Mouse (Mus musculus) heart, postnatal 4 days (tissue): ENCODE data around the gene Cept1. TPM values are rescaled to one million over a fixed set of nuclear protein-coding genes. Genes with fewer than 3 reads are reported as not detected.
"Not testable (repeated sequence)": the region's sequence is repeated elsewhere in the genome, so short reads cannot be mapped to it uniquely, and the experiment has no call there.

Source experiments
- DNase-seq: peaks from one replicate; pipeline ENCODE4 v3.0.0; 2021
- total RNA-seq, 2 experiments: library from RNA; stranded (reverse); gene quantifications; 2 replicates each; pipeline ENCODE4 v1.2.3; 2021

Gene Cept1
- total RNA-seq = 10 to 100 TPM; 17.0 to 17.1 TPM

DNA sequence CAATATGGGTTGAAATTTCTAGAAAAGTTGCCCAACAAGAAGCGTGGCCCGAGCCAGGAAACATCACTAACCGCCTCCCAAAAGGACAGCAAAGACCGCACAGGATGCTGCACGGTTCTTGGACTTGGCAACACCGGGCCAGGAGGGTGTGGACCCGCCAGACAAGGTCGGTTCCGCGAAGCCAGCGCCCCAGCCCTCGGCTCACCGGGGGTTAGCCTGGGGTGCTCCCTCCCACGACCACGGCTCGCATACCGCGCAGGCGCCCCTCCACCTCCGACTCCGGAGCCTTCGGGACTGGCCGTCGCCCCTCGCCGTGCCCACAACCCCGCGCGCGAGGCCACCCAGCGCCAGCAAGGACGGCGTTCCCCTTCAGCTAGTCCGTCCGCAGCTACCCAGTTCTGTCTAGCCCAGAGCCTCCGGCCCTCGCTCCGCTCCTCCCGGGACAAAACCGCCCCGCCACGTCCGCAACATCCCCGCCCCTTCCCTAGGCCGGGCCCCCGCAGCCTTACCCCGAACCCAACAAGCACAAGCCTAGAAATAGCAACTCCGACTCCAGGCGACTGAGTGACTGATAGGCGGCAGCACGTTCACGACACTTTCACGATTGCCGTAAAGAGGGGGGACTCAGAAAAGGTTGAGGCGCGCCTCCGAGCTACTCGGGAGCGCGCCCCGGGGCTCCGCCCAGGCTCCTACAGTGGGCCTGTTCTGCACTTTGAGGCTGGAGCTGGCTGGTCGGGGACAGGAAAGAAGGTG lies at the start of gene Cept1, which contains the start of gene Dram2:
TSS of gene Cept1 (minus strand) at position 632 of the 753 bp plus-strand sequence.
TSS of gene Dram2 (plus strand) at position 628 of the 753 bp plus-strand sequence.
- DNase-seq = peak; percentile 93

DNA sequence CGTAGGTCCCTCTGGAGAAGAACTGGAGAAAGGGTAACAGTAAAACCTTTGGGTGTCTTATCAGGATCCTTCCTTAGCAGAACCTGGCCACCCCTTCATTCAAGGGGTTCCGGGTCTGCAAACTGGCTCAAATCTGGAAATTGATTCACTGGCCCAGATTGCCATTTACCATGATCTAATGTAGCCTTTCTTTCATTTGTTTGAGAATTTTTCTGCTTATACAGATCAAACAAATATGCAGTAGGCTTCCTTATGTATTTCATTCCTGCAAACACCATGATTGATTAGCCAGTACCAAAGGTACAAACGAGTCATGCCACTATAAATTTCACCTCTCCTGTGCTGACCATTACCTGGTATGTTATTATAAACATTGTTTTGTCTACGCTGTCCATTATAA lies 46.0 kb upstream of the Cept1 start:
- not testable (repeated sequence) for DNase-seq

DNA sequence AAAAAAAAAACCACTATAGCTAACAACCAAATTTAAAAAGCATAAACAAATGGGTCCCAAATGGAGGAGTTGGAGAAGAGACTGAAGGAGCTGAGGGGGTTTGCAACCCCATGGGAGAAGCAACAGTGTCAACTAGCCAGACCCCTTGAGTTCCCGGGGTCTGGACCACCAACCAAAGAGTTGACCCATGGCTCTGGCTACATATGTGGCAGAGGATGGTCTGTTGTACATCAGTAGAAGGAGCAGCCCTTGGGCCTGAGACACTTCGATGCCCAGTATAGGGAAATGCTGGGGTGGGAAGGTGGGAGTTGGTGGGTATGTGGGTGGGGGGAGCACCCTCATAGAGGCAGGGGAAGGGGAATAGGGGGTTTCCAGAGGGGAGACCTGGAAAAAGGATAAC lies 31.7 kb upstream of the Cept1 start:
- DNase-seq = no peak

DNA sequence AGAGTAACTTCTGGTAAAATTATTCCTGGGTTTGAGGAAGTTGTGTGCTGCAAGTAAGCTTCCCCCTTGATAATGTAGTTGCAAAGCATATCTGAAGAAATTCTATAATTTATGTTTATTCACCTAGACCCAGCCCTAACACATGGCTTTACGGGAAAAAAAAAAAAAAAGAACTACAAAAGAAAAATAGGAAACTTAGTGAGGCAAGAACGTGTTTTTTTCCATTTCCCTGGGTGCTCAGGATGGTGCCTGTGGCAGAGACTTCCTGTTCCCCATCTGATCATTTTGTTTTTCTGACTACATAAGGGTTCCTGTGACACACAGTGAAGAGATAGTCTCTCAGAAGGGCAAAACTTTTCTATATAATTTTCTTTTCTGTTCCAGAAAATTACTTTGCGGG lies 25.6 kb upstream of the Cept1 start:
- no peak for DNase-seq

DNA sequence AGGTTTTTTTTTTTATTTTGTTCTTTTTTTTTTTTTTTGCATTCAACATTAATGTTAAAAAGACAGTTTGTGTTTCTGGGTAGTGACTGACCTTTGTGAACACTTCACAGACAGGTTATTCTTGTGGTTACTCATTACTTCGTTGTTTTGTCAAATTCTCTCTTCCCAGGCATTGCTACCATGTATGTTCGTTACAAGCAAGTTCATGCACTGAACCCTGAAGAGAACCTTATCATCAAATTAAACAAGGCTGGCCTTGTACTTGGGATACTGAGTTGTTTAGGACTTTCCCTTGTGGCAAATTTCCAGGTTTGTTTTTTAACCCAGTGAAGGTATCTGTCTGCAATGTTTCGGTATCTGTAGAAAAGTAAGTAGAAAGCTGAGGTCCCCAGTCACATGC lies 18.3 kb upstream of the Cept1 start:
- no peak for DNase-seq

DNA sequence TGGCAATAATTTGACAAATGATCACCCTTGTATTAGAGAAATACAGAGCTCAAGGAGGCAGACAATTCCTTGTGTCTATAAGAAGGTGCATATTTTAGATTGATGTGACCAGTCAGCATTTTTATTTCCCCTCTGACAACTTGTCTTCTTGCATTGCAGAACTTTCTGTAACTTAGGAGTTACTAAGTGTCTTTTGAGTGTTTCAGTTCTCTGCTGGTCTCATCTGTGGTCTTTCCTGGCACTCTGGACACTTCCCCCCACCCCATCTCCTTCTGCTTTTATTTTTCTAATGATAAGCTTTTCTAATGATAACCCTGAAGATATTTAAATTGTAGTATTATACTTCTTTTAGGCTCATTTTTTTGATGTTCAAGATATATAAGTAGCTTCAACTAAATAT lies 10.7 kb upstream of the Cept1 start:
- DNase-seq = no peak

DNA sequence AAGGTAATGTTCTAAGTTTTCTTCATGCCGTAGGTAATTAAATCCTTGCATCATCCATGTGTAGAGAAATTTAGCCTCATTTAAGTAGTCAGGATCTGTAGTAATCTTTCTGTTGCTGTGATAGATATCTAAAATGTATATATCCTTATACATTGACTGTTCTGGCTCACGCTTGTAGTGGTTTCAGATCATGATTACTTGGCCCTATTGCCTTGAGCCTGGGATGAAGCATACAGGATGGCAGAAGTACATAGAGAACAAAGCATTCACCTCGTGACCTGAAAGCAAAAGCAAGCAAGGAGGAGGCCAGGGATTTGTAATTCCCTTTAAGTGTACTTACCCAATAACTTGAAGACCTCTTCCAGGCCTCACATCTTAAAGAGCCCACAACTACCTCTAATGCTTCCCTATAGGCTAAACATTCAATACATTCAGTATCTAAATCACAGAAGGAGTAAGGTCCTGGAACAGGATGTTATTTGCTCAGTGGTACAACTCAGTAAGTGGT lies 8.2 kb upstream of the Cept1 start:
- no peak for DNase-seq

DNA sequence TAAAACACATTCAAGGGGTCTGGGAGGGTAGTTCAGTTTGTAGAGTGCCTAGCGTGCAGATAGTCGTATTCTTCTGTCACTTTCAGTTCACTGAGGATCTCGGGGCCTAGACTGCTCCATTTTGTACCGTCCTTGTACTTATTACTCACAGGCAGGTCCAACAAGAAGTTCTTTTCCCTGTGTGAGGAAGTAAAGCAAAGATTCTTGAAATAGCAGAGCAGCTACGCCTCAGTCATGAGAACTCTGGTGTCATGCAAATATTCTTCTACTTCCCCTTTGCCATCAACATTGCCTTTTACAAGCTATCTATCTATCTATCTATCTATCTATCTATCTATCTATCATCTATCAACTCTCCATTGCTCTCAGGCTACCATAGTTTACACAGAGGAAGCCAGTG lies 5.8 kb upstream of the Cept1 start:
- no peak for DNase-seq

DNA sequence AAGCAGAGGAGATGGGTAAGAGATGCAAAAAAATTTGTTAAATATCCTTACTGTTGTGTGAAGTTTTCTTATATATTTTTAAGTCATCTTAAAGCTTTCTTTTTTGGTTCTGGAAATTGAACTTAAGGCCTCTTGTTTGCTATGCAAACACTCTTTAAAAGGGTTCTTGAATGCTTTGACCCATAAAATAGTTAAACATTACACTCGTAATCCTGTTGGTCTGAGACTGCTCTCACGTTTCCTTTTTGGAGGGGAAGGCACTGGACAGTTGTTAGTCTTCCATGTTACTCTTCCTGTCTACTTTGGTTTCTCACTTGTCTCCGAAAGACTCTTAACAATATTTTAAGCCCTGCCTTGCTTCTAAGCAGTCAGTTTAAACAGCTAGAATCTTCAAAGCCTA lies 1.4 kb upstream of the Cept1 start:
- DNase-seq = no peak

DNA sequence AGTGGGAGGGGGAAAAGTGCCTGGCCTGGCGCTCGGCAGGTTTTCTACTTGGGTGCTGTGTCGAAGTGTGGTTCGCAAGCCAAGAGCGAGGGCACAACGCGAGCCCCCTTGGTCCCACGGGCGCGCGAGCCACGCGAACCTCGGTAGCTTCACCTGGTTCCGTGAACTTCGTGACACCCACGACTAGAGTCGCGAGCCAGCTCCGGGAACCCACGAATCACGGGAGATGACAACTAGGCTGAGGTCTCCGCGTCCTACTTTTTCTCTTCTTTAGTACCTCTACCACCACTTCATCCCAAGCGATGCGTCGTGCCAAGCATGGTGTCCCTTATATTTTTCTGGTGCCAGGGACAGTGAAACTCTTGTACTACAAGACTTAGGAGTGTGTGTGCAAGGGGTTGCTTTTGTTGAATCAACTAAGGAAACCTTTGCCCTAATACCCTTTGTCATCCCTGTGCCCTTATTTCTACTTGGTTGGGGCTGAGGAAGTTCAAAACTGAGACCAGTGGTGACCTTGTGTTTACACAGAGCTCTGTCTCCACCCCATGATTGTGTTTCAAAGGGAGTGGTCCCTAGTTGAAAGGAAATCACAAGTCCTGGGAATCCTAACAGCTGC lies 430 bp upstream of the Cept1 start:
- peak; percentile 32 for DNase-seq

DNA sequence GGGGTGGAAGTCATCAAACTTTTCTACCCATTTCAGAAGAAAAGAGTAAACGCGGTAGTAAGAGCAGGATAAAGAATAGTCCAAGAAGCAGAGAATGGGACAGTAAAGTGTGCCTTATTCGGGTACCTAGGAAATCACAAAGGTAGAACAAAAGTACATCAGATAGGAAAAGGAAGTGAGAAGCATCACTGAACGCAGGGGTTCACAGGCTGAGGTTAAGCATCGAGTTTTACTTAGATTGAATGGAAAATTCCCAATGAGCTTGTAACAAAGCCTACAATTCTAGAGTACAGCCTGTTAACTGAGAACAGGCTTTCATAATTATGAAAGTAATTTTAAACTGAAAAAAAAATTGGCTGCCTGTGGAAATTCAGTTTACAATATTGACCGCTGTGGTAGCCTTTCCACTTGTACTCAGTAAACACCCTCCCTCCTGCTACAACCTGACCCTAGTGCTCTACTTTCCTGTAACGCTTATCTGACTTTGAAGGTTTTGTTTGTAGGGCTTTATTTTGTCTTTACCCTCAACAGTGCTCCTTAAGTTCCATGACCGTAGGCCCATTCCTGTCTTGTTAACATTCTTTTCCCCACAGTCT lies 2.8 kb downstream of the Cept1 start:
- no peak for DNase-seq

DNA sequence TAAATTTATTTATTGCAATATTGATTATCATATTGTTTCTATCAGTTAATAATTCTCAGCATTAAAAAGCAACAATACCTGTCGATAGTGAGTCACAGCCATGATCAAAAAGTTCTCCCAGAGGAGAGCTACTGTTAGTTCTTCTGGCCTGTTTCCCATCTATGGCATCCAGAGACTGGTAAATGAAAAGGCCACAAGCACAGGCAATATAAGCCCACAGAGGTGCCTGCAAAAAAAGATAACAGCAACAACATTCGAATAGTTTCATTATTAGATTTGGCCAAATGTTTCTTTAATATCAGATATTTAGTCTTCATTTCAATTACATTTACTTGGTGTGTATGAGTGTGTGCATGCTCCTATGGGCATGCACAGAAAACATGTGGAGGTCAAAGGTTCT lies 14.3 kb downstream of the Cept1 start:
- DNase-seq = no peak

DNA sequence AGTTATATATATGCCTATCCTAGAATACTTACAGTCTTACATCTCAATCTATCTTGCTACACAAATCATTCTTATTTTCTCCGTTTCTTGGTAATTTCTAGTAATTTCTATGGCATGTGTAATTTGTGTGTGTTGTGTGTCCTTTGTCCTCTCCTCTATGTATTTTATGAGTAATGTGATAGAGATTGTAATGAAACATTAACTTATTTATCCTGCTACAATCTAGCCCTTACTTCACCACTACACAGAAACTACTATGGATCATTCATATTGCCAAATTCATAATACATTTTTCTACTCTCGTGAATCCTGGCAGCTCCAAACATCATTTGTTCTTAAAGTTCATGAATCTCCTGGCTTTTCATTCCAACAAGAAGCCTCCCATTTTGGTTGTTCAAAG lies 19.6 kb downstream of the Cept1 start:
- DNase-seq = no peak

DNA sequence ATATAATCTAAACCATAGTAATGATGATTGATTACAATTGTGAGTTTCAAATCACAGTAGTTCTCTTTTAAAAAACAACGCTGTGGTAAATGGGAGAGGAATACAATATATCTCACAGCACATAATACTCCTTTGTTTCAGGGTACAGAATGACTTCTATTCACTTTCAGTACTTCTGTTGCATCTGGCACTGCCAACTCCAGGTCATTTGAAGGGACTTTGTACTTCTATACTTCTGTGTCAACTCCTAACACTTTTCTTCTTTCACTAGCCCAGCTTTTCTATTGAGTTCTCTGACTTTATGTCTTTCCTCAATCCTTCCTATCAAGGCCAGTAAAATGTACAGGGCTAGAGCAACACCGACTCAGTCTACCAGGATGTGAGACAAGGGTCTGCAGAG lies 21.2 kb downstream of the Cept1 start:
- DNase-seq = no peak

DNA sequence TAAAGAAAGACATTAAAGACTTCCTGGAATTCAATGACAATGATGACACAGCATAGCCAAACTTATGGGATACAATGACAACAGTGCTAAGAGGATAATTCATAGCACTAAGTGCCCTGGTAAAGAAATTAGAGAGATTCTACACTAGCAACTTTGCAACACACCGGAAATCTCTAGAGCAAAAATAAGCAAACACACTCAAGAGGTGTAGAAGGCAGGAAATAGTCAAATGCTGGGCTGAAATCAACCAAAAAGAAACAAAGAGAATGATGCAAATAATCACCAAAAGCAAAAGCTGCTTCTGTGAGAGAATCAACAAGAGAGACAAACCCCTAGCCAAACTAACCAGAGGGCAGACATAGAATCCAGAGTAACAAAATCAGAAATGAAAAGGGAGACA lies 24.9 kb downstream of the Cept1 start:
- no peak for DNase-seq

DNA sequence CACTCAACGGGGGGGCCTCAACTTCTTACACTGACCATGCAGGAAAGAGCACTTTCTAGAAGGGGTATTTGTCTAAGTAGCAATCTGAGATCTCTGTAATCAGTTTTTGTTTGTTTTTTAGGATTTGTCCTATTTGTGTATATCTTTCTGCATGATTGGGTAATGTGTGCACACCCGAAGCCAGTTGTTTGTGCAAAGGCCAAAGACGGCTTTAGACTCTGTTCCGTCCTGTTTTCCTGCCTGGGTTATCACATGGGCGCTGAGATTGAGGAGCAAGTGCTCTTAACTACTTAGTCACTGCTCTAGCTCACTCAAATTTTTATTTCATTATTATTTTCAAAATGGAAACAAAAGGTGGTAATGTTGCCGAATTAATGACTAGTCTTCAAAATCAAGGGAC lies 32.6 kb downstream of the Cept1 start:
- no peak for DNase-seq

DNA sequence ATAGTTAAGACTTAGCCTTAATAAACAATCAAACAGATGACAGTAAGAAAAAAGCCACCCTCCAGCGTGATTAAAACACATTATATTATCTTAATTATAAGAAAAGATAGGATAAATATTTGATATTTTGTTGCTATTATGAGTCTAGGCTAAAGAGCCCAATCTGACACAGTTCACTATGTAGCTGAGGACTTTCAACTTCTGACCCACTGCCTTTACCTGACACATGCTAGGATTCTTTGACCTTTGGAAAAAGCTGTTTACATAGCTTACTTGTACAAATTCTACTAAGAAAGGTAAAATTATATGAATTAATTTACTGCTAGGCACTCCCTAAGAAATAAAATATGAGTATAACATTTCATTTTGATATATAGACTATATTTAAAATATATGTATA lies 36.9 kb downstream of the Cept1 start:
- no peak for DNase-seq

DNA sequence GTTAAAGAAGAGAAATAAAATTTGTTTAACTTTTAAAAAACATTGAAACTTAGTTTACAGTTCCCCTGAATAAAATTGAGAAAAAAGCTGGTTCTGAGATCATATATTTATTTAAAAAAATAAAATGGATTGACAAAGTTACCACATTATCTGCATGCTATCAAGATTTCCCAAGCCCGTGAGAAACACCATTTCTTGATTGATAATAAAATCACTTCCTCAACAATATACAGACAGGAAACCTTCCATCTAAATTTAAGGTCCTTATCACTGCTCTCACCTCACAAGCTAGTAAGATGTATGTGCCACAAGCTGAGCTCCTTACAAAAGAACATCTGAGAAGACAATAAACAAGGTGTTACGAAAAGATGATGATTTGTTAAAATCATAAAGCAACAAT lies 44.7 kb downstream of the Cept1 start:
- DNase-seq = no peak

DNA sequence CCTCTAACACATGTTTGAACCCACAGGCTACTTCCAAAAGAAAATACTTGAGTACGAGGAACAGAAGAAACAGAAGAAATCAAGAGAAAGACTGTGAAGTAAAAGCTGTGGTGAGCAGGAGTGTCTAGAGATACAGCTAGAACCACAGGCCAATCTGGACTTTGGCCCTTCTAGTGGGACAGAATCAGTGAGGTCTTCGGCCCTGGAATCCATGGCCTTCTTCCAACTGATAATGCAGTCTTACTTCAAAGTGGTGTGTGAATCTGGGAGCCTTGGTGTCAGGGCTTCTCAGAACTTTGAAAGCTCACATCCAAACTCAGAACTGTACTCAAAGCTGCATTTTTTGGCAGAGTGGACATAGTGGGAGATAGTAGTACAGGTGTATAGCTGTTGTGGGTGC lies 47.1 kb downstream of the Cept1 start:
- DNase-seq = no peak

DNA sequence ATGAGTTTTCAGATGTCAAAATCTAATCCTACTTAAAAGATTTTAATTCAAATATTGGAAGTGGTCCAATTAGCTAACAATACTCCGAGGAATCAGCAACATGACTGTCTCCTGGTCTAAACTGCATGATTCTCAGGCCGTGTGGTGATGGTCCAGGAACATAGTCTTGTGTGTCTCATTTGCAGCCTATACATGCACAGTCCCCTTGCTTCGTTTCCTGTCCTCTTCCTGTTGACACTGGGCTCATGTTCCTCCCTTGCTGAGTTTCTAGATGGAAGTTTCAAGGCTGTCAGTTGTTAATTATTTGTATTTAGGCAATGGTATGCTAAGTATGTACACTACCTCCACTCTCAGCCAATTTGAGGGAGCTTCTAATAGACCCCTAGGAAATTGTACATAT lies 50.6 kb downstream of the Cept1 start:
- DNase-seq = no peak

DNA sequence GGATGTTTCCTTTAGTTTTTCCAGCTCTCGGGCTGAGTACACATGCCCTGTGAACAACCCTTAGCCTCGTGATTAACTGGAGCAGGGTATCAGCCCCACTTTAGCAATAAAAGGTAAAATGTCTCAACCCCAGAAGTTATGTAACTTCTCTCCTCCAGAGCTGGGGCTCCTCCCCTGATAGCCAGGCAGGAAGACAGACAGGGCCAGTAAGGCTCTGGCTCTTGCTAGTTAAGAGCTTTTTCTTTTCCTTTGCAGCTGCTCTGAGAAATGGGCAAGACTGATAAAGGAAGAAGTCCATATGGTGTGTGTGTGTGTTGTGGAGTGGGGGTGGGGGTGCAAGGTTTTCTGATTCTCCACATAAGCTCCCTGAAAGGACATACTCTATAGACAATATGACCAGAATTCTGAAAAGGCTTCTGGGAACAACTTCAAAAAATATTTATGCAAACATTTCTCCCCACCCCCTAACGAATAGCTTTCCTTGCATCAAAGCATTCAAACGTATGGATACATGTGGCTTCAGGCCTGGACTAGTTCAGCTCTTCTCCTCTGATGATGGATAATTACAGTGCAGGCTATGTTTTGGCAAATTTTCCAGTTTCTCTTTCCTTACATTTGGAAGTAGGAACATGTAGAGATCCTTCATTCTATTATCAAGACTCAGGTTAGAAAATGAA lies 51.4 kb downstream of the Cept1 start:
- no peak for DNase-seq

DNA sequence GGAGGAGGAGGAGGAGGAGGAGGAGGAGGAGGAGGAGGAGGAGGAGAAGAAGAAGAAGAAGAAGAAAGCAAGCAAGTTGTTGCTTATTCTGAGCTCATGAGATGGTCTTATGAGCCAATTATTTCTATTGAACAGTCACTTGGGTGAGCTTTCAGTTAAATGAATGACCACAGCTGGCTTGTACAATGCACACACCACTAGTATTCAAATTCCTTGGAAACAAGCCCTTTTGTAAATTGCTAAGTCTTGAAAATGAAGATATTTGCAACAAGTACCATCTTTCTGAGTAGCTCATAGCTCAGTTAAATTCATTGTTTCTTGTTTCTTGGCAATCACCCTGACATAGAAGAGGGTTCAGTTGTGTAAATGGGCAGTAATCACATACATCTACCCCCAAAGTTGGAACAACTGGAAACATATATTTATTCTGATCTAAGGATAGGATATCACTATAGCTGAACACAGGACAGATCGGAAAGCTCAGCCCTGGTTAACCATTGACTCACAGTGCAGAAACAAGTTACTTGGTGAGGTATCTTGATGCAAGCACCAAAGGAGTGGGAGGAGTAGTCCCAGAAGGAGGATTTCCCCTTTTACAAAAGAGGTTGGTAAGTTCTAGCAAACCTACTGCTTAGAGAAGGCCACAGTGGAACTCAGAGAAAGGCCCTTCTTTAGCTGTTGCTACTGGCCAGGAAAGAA lies 52.1 kb downstream of the Cept1 start:
- DNase-seq = no peak
